Mouse (Mus musculus) right cerebral cortex, postnatal 4 days (tissue): ENCODE results near the gene Dennd1a.

Experiments
- DNase-seq: peaks from one replicate; pipeline ENCODE4 v3.0.0-alpha.2; 2022

The Dennd1a gene

GRCm38 (mm10) chr2:38286733-38287551 lies at the start of gene Dennd1a:
Gene Dennd1a (minus strand): TSS chr2:38287390.
- DNase-seq: peak; percentile 82

GRCm38 (mm10) chr2:38336606-38337005 lies 49.4 kb upstream of the Dennd1a start:
- no peak for DNase-seq

- DNase-seq: no peak
Observed at GRCm38 (mm10) chr2:38333586-38334119, 46.5 kb upstream of the Dennd1a start.

GRCm38 (mm10) chr2:38326671-38327070 lies 39.5 kb upstream of the Dennd1a start:
- no peak for DNase-seq

GRCm38 (mm10) chr2:38323380-38323779 lies 36.2 kb upstream of the Dennd1a start:
- DNase-seq: no peak

- DNase-seq: no peak
Observed at GRCm38 (mm10) chr2:38320911-38321310, 33.7 kb upstream of the Dennd1a start.

GRCm38 (mm10) chr2:38319086-38319485 lies 31.9 kb upstream of the Dennd1a start:
- DNase-seq: no peak

- no peak for DNase-seq
Observed at GRCm38 (mm10) chr2:38313399-38313798, 26.2 kb upstream of the Dennd1a start.

- DNase-seq: no peak
Observed at GRCm38 (mm10) chr2:38312921-38313320, 25.7 kb upstream of the Dennd1a start.

- DNase-seq: no peak
Observed at GRCm38 (mm10) chr2:38305152-38305551, 18.0 kb upstream of the Dennd1a start.

GRCm38 (mm10) chr2:38300941-38301340 lies 13.8 kb upstream of the Dennd1a start:
- DNase-seq: no peak

GRCm38 (mm10) chr2:38295939-38296338 lies 8.7 kb upstream of the Dennd1a start:
- no peak for DNase-seq

- DNase-seq: no peak
Observed at GRCm38 (mm10) chr2:38291526-38291925, 4.3 kb upstream of the Dennd1a start.

GRCm38 (mm10) chr2:38288226-38288625 lies 1.0 kb upstream of the Dennd1a start:
- no peak for DNase-seq

GRCm38 (mm10) chr2:38286433-38286732 lies 807 bp downstream of the Dennd1a start:
- DNase-seq: no peak

GRCm38 (mm10) chr2:38285781-38286432 lies 1.3 kb downstream of the Dennd1a start:
- DNase-seq: no peak

- DNase-seq: no peak
Observed at GRCm38 (mm10) chr2:38283961-38284360, 3.2 kb downstream of the Dennd1a start.

- DNase-seq: no peak
Observed at GRCm38 (mm10) chr2:38280376-38280775, 6.8 kb downstream of the Dennd1a start.

GRCm38 (mm10) chr2:38274973-38275372 lies 12.2 kb downstream of the Dennd1a start:
- no peak for DNase-seq

GRCm38 (mm10) chr2:38263653-38264052 lies 23.5 kb downstream of the Dennd1a start:
- DNase-seq: no peak

- DNase-seq: no peak
Observed at GRCm38 (mm10) chr2:38259052-38259451, 28.1 kb downstream of the Dennd1a start.

- no peak for DNase-seq
Observed at GRCm38 (mm10) chr2:38237616-38238015, 49.6 kb downstream of the Dennd1a start.

GRCm38 (mm10) chr2:38235593-38235992 lies 51.6 kb downstream of the Dennd1a start:
- DNase-seq: no peak

GRCm38 (mm10) chr2:38229882-38230281 lies 57.3 kb downstream of the Dennd1a start:
- no peak for DNase-seq
